Mouse (Mus musculus) stomach, postnatal 0 days (tissue): ENCODE results near the gene Mrm1.

Experiments used
- CTCF ChIP-seq: IDR thresholded peaks from 2 replicates; pipeline ENCODE4 v1.5.1; 2016; ENCODE audit warnings: antibody characterized with exemption, low read depth, mild to moderate bottlenecking, moderate library complexity
- EP300 ChIP-seq: optimal IDR thresholded peaks from 2 replicates; pipeline ENCODE3; 2016; ENCODE audit warnings: antibody characterized with exemption

DNA sequence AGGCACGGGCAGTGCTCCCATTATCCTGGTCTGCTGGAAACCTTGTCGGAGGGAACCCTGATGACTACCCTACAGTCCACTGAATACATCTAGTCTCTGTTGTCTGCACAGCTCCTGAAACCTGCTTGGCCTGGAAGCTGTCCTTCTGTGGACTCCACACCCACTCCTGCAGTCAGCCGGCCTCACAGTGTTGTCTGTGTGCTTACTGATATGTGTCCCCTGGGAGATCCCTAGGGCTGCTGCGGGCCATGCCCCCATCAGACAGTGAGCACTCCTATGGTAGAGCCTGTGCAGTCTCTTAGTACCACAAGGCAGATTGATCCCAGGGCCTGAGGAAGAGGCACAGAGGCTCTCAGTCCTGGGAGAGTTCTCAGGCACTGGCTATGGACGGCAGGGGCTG is 3.2 kb upstream of the Mrm1 start:
- TF ChIP-seq CTCF (no peak), EP300 (no peak)
